ENCODE assay signal across 33 mouse cellular contexts in genomic region chr4:86559006-86559405, GRCm38 (mm10). TPM values are rescaled to one million over a fixed set of nuclear protein-coding genes. Genes with fewer than 3 reads are reported as not detected.
"Had no signal": no experiment of that assay in that cellular context is flagged by ENCODE, and none has a peak within 500 bp of the region (broad histone marks: within the 10 kb centered on the region; RNA-seq: fewer than 3 reads in every experiment).

No protein-coding gene starts in this region.

- H3K27ac ChIP-seq: gastrocnemius, adult 2 months; heart, adult 2 months; hindbrain, embryonic 10.5 days; hindbrain, embryonic 12.5 days; hindbrain, embryonic 14.5 days; intestine, embryonic 15.5 days; limb, embryonic 13.5 days; limb, embryonic 15.5 days had no signal

- H3K4me3 ChIP-seq: gastrocnemius, adult 2 months; heart, adult 2 months; heart, embryonic 12.5 days; hindbrain, embryonic 10.5 days; hindbrain, embryonic 12.5 days; intestine, embryonic 15.5 days; limb, embryonic 13.5 days; limb, embryonic 15.5 days had no signal

- ATAC-seq: hindbrain, embryonic 16.5 days; inflammation-experienced regulatory T-cells, adult 6 months; intestine, embryonic 15.5 days; intestine, postnatal 0 days had no signal

- H3K36me3 ChIP-seq: heart, embryonic 12.5 days; hindbrain, embryonic 10.5 days; hindbrain, embryonic 12.5 days; intestine, embryonic 15.5 days; limb, embryonic 13.5 days; limb, embryonic 15.5 days had no signal

- H3K4me2 ChIP-seq: heart, embryonic 12.5 days; hindbrain, embryonic 12.5 days; hindbrain, embryonic 14.5 days; intestine, embryonic 15.5 days; limb, embryonic 13.5 days; limb, embryonic 15.5 days had no signal

- H3K9ac ChIP-seq: heart, embryonic 12.5 days; hindbrain, embryonic 12.5 days; hindbrain, embryonic 14.5 days; intestine, embryonic 15.5 days; limb, embryonic 13.5 days; limb, embryonic 15.5 days had no signal

- H3K4me1 ChIP-seq: heart, embryonic 12.5 days; hindbrain, embryonic 10.5 days; hindbrain, embryonic 12.5 days; intestine, embryonic 15.5 days; limb, embryonic 15.5 days had no signal

- DNase-seq: gastrocnemius, adult 2 months; gastrocnemius, postnatal 10 days; gastrocnemius, postnatal 25 days; heart, adult 2 months; heart, postnatal 10 days; heart, postnatal 4 days; kidney, adult 18-20 months; kidney, adult 8-10 months; kidney, postnatal 10 days; kidney, postnatal 36 days; layer of hippocampus, adult 9-11 months; layer of hippocampus, postnatal 36 days; left cerebral cortex, postnatal 4 days had no signal

- H3K27me3 ChIP-seq: heart, embryonic 12.5 days; hindbrain, embryonic 12.5 days; intestine, embryonic 15.5 days; limb, embryonic 13.5 days; limb, embryonic 15.5 days had no signal

- H3K9me3 ChIP-seq: heart, embryonic 12.5 days; hindbrain, embryonic 10.5 days; hindbrain, embryonic 12.5 days; intestine, embryonic 15.5 days; limb, embryonic 13.5 days; limb, embryonic 15.5 days had no signal

RNA-seq across cellular contexts. Expression of gene Saxo1, which starts 0.9 kb away (rescaled TPM):
- total RNA-seq: gastrocnemius, adult 2 months; gastrocnemius, postnatal 10 days; gastrocnemius, postnatal 25 days; granulocyte monocyte progenitor cell, adult 5-6 weeks; heart, adult 2 months; heart, postnatal 10 days; heart, postnatal 4 days; layer of hippocampus, adult 18-20 months; layer of hippocampus, adult 8-10 months; layer of hippocampus, postnatal 14 days; layer of hippocampus, postnatal 36 days; left cerebral cortex, adult 18-20 months; left cerebral cortex, adult 8-10 months; left cerebral cortex, postnatal 25 days; left cerebral cortex, postnatal 4 days; liver, adult 2 months had no signal
- polyA plus RNA-seq: heart, embryonic 12.5 days; heart, embryonic 16.5 days; hindbrain, embryonic 10.5 days; hindbrain, embryonic 12.5 days; hindbrain, embryonic 14.5 days; hindbrain, embryonic 16.5 days; inflammation-experienced regulatory T-cells, adult 6 months; intestine, embryonic 15.5 days; intestine, postnatal 0 days; large intestine, adult 2 months; liver, adult 2 months had no signal
